Mouse (Mus musculus) forebrain, embryonic 14.5 days (tissue): ENCODE measurements around the gene Vps4a. TPM values are rescaled to one million over a fixed set of nuclear protein-coding genes. Genes with fewer than 3 reads are reported as not detected.

ENCODE experiments used
- ATAC-seq: fragments of 200-750 bp; cut with Nextera tagmentation; 2 replicates; pipeline ENCODE4 v1.8.0; 2017; ENCODE audit warnings: mild to moderate bottlenecking, moderate library complexity
- DNase-seq: peaks from one replicate; pipeline ENCODE4 v3.0.0-alpha.2; 2015; ENCODE audit warnings: low spot score
- H3K27ac ChIP-seq: fragments of 300-500 bp; sonication (generic); 2 replicates; pipeline ENCODE4 v1.5.1; 2014; ENCODE audit warnings: low read depth, mild to moderate bottlenecking, control low read depth, low read length, moderate library complexity
- H3K27me3 ChIP-seq: fragments of 300-500 bp; sonication (generic); replicated peaks from 2 replicates; pipeline ENCODE4 v1.6.1; 2014; ENCODE audit warnings: low read length, control low read depth, mixed read lengths; ENCODE audit not compliant: control insufficient read depth, insufficient read depth
- H3K36me3 ChIP-seq: fragments of 300-500 bp; sonication (generic); 2 replicates; pipeline ENCODE4 v1.6.1; 2014; ENCODE audit warnings: low read length, control low read depth; ENCODE audit not compliant: control insufficient read depth, insufficient read depth
- H3K4me1 ChIP-seq: fragments of 300-500 bp; sonication (generic); 2 replicates; pipeline ENCODE4 v1.6.1; 2014; ENCODE audit warnings: antibody characterized with exemption, low read length, control low read depth; ENCODE audit not compliant: control insufficient read depth, insufficient read depth
- H3K4me2 ChIP-seq: fragments of 300-500 bp; sonication (generic); 2 replicates; pipeline ENCODE4 v1.6.1; 2014; ENCODE audit warnings: mild to moderate bottlenecking, control low read depth, low read length
- H3K4me3 ChIP-seq: fragments of 300-500 bp; sonication (generic); 2 replicates; pipeline ENCODE4 v1.5.1; 2014; ENCODE audit warnings: low read depth, low read length, control low read depth
- H3K9ac ChIP-seq: fragments of 300-500 bp; sonication (generic); 2 replicates; pipeline ENCODE4 v1.6.1; 2014; ENCODE audit warnings: mild to moderate bottlenecking, low read length, control low read depth, moderate library complexity
- H3K9me3 ChIP-seq: fragments of 300-500 bp; sonication (generic); replicated peaks from 2 replicates; pipeline ENCODE4 v1.6.1; 2016; ENCODE audit warnings: low read length, control low read depth, mixed read lengths; ENCODE audit not compliant: control insufficient read depth
- WGBS: fragments of 180-500 bp; shearing (Covaris S2); extraction: QIAGEN DNeasy Blood & Tissue Kit; methylation state at CpG from one replicate; pipeline ENCODE4 v1.1.7; 2014; 5-methylcytosine and 5-hydroxymethylcytosine counted together
- polyA plus RNA-seq: library from polyadenylated mRNA; unstranded; fragments of >200 nt; fragmentation: Nextera tagmentation; extraction: Ambion mirVana; gene quantifications from 2 replicates; pipeline ENCODE4 v1.2.1, GENCODE M21; 2014

Gene Vps4a
- polyA plus RNA-seq, 1 experiment from 2014 or later, result 131 TPM

GRCm38 (mm10) chr8:107036626-107037025 lies 5.6 kb downstream of the Vps4a start:
- DNase-seq, result no peak
- H3K36me3 ChIP-seq, result peaks cover 48% of the 10 kb centered on the region
- no peak for ATAC-seq
- no peak overlapping the region for H3K27ac ChIP-seq
- H3K9me3 ChIP-seq, result no peaks in the 10 kb centered on the region
- H3K9ac ChIP-seq, result no peak overlapping the region; the same call in 1 of the 2 replicates
- H3K4me1 ChIP-seq, result peaks cover 10% of the 10 kb centered on the region
- no peak overlapping the region for H3K4me3 ChIP-seq
- WGBS, result 85% methylated on average over 8 of the region's 8 CpGs
- H3K27me3 ChIP-seq, result no peaks in the 10 kb centered on the region
- H3K4me2 ChIP-seq, result no peak overlapping the region

- peaks cover 83% of the 10 kb centered on the region for H3K36me3 ChIP-seq
These were observed 9.6 kb downstream of the Vps4a start for GRCm38 (mm10) chr8:107040632-107041031.

GRCm38 (mm10) chr8:107045478-107045877 lies 14.5 kb downstream of the Vps4a start:
- H3K27ac ChIP-seq, result no peak overlapping the region
- WGBS, result 89% methylated on average over 6 of the region's 6 CpGs
- no peaks in the 10 kb centered on the region for H3K27me3 ChIP-seq
- DNase-seq (no peak), ATAC-seq (no peak)
- H3K4me2 ChIP-seq, result no peak overlapping the region
- peaks cover 4% of the 10 kb centered on the region for H3K4me1 ChIP-seq
- H3K36me3 ChIP-seq, result peaks cover 82% of the 10 kb centered on the region
- no peak overlapping the region for H3K9ac ChIP-seq
- H3K4me3 ChIP-seq, result no peak overlapping the region
- no peaks in the 10 kb centered on the region for H3K9me3 ChIP-seq

More at GRCm38 (mm10) chr8:107040632-107041031, 9.6 kb downstream of the Vps4a start:
- no peaks in the 10 kb centered on the region for H3K27me3 ChIP-seq
- H3K4me2 ChIP-seq, result no peak overlapping the region
- H3K27ac ChIP-seq, result no peak overlapping the region
- H3K9me3 ChIP-seq, result no peaks in the 10 kb centered on the region
- no peak overlapping the region for H3K9ac ChIP-seq
- WGBS, result 85% methylated on average over 7 of the region's 7 CpGs
- H3K4me1 ChIP-seq, result no peaks in the 10 kb centered on the region
- DNase-seq (no peak), ATAC-seq (no peak)
- no peak overlapping the region for H3K4me3 ChIP-seq

GRCm38 (mm10) chr8:107046976-107047375 lies 16.0 kb downstream of the Vps4a start:
- H3K9ac ChIP-seq, result no peak overlapping the region
- peaks cover 83% of the 10 kb centered on the region for H3K36me3 ChIP-seq
- peaks cover 4% of the 10 kb centered on the region for H3K4me1 ChIP-seq
- no peak overlapping the region for H3K4me2 ChIP-seq
- H3K9me3 ChIP-seq, result no peaks in the 10 kb centered on the region
- no peaks in the 10 kb centered on the region for H3K27me3 ChIP-seq
- WGBS, result 88% methylated on average over 5 of the region's 5 CpGs
- DNase-seq, result no peak
- no peak overlapping the region for H3K27ac ChIP-seq
- no peak overlapping the region for H3K4me3 ChIP-seq
- no peak for ATAC-seq

- Histone ChIP-seq H3K4me3 (peak within 1 kb of the TSS; percentile 71), H3K4me2 (peak within 1 kb of the TSS; percentile 68), H3K36me3 (peaks cover 83% of the 10 kb centered on the region), H3K9ac (peak within 1 kb of the TSS; percentile 81), H3K27ac (peak within 1 kb of the TSS; percentile 91), H3K27me3 (no peaks in the 10 kb centered on the region), H3K4me1 (peaks cover 4% of the 10 kb centered on the region), H3K9me3 (no peaks in the 10 kb centered on the region)
- ATAC-seq (peak; percentile 88), DNase-seq (peak; percentile 83)
- WGBS, result under 1% methylated on average over 83 of the region's 87 CpGs
These were observed 17.3 kb downstream of the Vps4a start, which contains the start of gene Pdf for GRCm38 (mm10) chr8:107048061-107048941. Pdf (minus strand) TSS chr8:107048614.

- Histone ChIP-seq H3K36me3 (peaks cover 81% of the 10 kb centered on the region), H3K27me3 (no peaks in the 10 kb centered on the region), H3K9me3 (no peaks in the 10 kb centered on the region), H3K4me1 (peaks cover 4% of the 10 kb centered on the region), H3K27ac (no peak overlapping the region), H3K9ac (no peak overlapping the region), H3K4me3 (no peak overlapping the region), H3K4me2 (peak overlapping the region; percentile 68)
- DNase-seq (no peak), ATAC-seq (no peak)
- WGBS, result 98% methylated on average over 4 of the region's 4 CpGs
These were observed 18.5 kb downstream of the Vps4a start for GRCm38 (mm10) chr8:107049480-107049879.

GRCm38 (mm10) chr8:107052046-107052445 lies 21.0 kb downstream of the Vps4a start:
- no peak overlapping the region for H3K9ac ChIP-seq
- 98% methylated on average over 8 of the region's 8 CpGs for WGBS
- peaks cover 6% of the 10 kb centered on the region for H3K4me1 ChIP-seq
- H3K4me2 ChIP-seq, result no peak overlapping the region
- no peak overlapping the region for H3K27ac ChIP-seq
- H3K27me3 ChIP-seq, result no peaks in the 10 kb centered on the region
- H3K36me3 ChIP-seq, result peaks cover 55% of the 10 kb centered on the region
- H3K9me3 ChIP-seq, result no peaks in the 10 kb centered on the region
- H3K4me3 ChIP-seq, result no peak overlapping the region
- DNase-seq (no peak), ATAC-seq (no peak)

- H3K9ac ChIP-seq, result peak within 1 kb of the TSS; percentile 85
- under 1% methylated on average over 88 of the region's 88 CpGs for WGBS
- peak; percentile 97 for ATAC-seq
- peak within 1 kb of the TSS; percentile 98 for H3K4me3 ChIP-seq
- H3K9me3 ChIP-seq, result no peaks in the 10 kb centered on the region
- H3K4me1 ChIP-seq, result peaks cover 8% of the 10 kb centered on the region
- H3K27me3 ChIP-seq, result no peaks in the 10 kb centered on the region
- H3K4me2 ChIP-seq, result peak within 1 kb of the TSS; percentile 97
- H3K27ac ChIP-seq, result peak within 1 kb of the TSS; percentile 70
- H3K36me3 ChIP-seq, result peaks cover 48% of the 10 kb centered on the region
- peak; percentile 99 for DNase-seq
These were observed 25.3 kb downstream of the Vps4a start, which contains the start of the genes Cog8 and Nip7 for GRCm38 (mm10) chr8:107056076-107056972. Cog8 (minus strand) TSS chr8:107056689. Nip7 (plus strand) TSS chr8:107056877.
